In the genomic region with DNA sequence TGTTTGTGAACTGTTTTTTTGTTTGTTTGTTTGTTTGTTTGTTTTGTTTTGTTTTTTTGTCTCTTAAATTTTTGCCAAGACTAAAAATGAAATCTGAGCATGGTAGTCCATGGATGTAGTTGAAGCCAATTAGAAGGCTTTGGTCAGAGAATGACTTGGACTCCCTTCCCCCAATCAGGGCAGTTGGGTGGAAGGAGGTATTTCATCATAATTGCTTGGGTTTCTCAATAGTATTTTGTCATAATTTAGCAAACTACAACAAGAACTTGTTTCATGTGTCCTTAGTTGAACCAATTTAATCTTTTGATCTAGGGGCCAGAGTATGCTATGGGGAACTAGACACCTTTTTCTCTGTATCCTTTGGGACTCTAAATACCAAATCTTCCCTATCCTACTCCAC, we compare ENCODE assay signal across 33 mouse cellular contexts. TPM values are rescaled to one million over a fixed set of nuclear protein-coding genes. Genes with fewer than 3 reads are reported as not detected.
DNase-seq lines count a peak whose midpoint lies in the region; ATAC-seq and TF ChIP-seq lines count a peak whose summit lies in the region.
"Had no signal": no experiment of that assay in that cellular context is flagged by ENCODE, and none has a peak within 500 bp of the region (broad histone marks: within the 10 kb centered on the region; RNA-seq: fewer than 3 reads in every experiment).

No protein-coding gene starts in this region.

- peaks cover 13% of the 10 kb centered on the region for H3K36me3 ChIP-seq in liver, adult 2 months (ENCODE audit: control insufficient read depth, insufficient read depth, low read length)
- H3K36me3 ChIP-seq in liver, embryonic 12.5 days, result no peaks in the 10 kb centered on the region
- H3K36me3 ChIP-seq: embryonic facial prominence, embryonic 13.5 days; embryonic facial prominence, embryonic 15.5 days; G1E had no signal

- H3K9ac ChIP-seq in liver, adult 2 months (ENCODE audit: low read depth, low read length), result no peak overlapping the region
- no peak overlapping the region for H3K9ac ChIP-seq in liver, embryonic 12.5 days
- H3K9ac ChIP-seq: embryonic facial prominence, embryonic 13.5 days; embryonic facial prominence, embryonic 15.5 days had no signal

- H3K27ac ChIP-seq in liver, adult 2 months (replicated peaks; ENCODE audit: insufficient read depth, low read depth, low read length), result peak overlapping the region; percentile 95
- no peak overlapping the region for H3K27ac ChIP-seq in liver, embryonic 12.5 days
- H3K27ac ChIP-seq in brown adipose tissue, adult 24 weeks (replicated peaks; ENCODE audit: low read depth, low read length), result peak overlapping the region; percentile 46; the same call in 1 of the 2 replicates
- H3K27ac ChIP-seq: embryonic facial prominence, embryonic 13.5 days; embryonic facial prominence, embryonic 15.5 days had no signal

- no peak for ATAC-seq in liver, embryonic 12.5 days
- ATAC-seq in megakaryocyte progenitor cell, adult 5-6 weeks (replicated peaks; ENCODE audit: poor library complexity), result peak; percentile 72
- ATAC-seq: activated CD4-positive, CD25-positive, alpha-beta regulatory T cell, adult 4 months; CD4-positive, CD25-positive, alpha-beta regulatory T cell, adult 4 months; forebrain, embryonic 14.5 days; forebrain, embryonic 16.5 days; Patski had no signal

- H3K9me3 ChIP-seq in liver, embryonic 12.5 days (replicated peaks), result no peaks in the 10 kb centered on the region
- H3K9me3 ChIP-seq: embryonic facial prominence, embryonic 13.5 days; embryonic facial prominence, embryonic 15.5 days; G1E had no signal

- TF ChIP-seq CTCF in liver, adult 2 months (IDR thresholded peaks at IDR 0.05; ENCODE audit: low read depth, low read length), result no peak

- no peak overlapping the region for H3K4me3 ChIP-seq in liver, adult 2 months (ENCODE audit: insufficient read depth, low read depth, low read length)
- H3K4me3 ChIP-seq in liver, embryonic 12.5 days, result no peak overlapping the region
- H3K4me3 ChIP-seq in brown adipose tissue, adult 24 weeks (ENCODE audit: insufficient read depth, low read depth, low read length), result no peak overlapping the region
- H3K4me3 ChIP-seq: embryonic facial prominence, embryonic 13.5 days; embryonic facial prominence, embryonic 15.5 days; erythroblast, embryonic 14.5 days had no signal

- peak; percentile 97 for DNase-seq in liver, adult 2 months (ENCODE audit: extremely low read depth, low read depth, low spot score)
- DNase-seq in gonadal fat pad, adult 2 months (ENCODE audit: low read depth), result peak; percentile 1
- no peak for DNase-seq in heart, adult 8-10 months (ENCODE audit: low spot score)
- DNase-seq in gastrocnemius, postnatal 4 days (ENCODE audit: low spot score in 2 of 2), result no peak
- no peak for DNase-seq in lung, postnatal 10 days
- DNase-seq: adrenal gland, postnatal 10 days; adrenal gland, postnatal 36 days; B cell, adult 2 months; cerebellum, adult 11 months; cerebellum, adult 18-20 months; cerebellum, adult 8-10 months; cerebellum, adult 9-11 months; cerebellum, postnatal 14 days; cerebellum, postnatal 36 days; embryo, embryonic 11 days had no signal

- no peaks in the 10 kb centered on the region for H3K27me3 ChIP-seq in liver, adult 2 months (ENCODE audit: control insufficient read depth, insufficient read depth, low read length)
- H3K27me3 ChIP-seq in liver, embryonic 12.5 days (replicated peaks), result no peaks in the 10 kb centered on the region
- H3K27me3 ChIP-seq: CH12.LX; embryonic facial prominence, embryonic 13.5 days; embryonic facial prominence, embryonic 15.5 days; Patski had no signal

- H3K4me1 ChIP-seq in liver, adult 2 months (ENCODE audit: control insufficient read depth, insufficient read depth, low read length), result peaks cover 3% of the 10 kb centered on the region
- H3K4me1 ChIP-seq in liver, embryonic 12.5 days, result no peaks in the 10 kb centered on the region
- H3K4me1 ChIP-seq in brown adipose tissue, adult 24 weeks (ENCODE audit: control insufficient read depth, insufficient read depth, insufficient read length, low read length), result no peaks in the 10 kb centered on the region
- H3K4me1 ChIP-seq: embryonic facial prominence, embryonic 13.5 days; embryonic facial prominence, embryonic 15.5 days had no signal

- no peak overlapping the region for H3K4me2 ChIP-seq in liver, embryonic 12.5 days
- H3K4me2 ChIP-seq: embryonic facial prominence, embryonic 13.5 days; embryonic facial prominence, embryonic 15.5 days had no signal

- no peaks in the 10 kb centered on the region for H3K79me2 ChIP-seq in liver, adult 2 months (ENCODE audit: control insufficient read depth, insufficient read depth, low read length)

- no peak for TF ChIP-seq POLR2A in liver, adult 2 months (IDR thresholded peaks at IDR 0.05; ENCODE audit: extremely low read depth, insufficient read depth, low read length)

RNA-seq across cellular contexts. Expression of a gene that starts 4.4 kb away (rescaled TPM):
- 3,491 and 9,418 TPM in 2 replicates for total RNA-seq in liver, adult 2 months (2014; rRNA removed)
- 796 and 1,349 TPM in 2 replicates for polyA plus RNA-seq in liver, adult 2 months (2012; rRNA removed)
- not detected in 2 replicates for polyA plus RNA-seq in liver, embryonic 12.5 days (2016; fragmentation: Nextera tagmentation; extraction: Ambion mirVana)
- polyA plus RNA-seq in brown adipose tissue, adult 24 weeks (2012; ENCODE audit: insufficient read depth, insufficient read length, missing spikeins), result 2.1 and 7.2 TPM in 2 replicates
- polyA plus RNA-seq in gonadal fat pad, adult 2 months (2012; rRNA removed), result 1.2 TPM in 1 of 2 replicates, not detected in the other
- total RNA-seq in megakaryocyte progenitor cell, adult 5-6 weeks (2015), result not detected in 2 replicates
- not detected in 2 replicates for total RNA-seq in megakaryocyte progenitor cell, adult 5-6 weeks (2017)
- total RNA-seq in heart, adult 8-10 months (2022), result not detected
- not detected for total RNA-seq in gastrocnemius, postnatal 4 days (2021)
- total RNA-seq: adrenal gland, postnatal 10 days; CH12.LX; common myeloid progenitor, adult 5-6 weeks; G1E had no signal
- polyA plus RNA-seq: activated CD4-positive, CD25-positive, alpha-beta regulatory T cell, adult 4 months; CD4-positive, CD25-positive, alpha-beta regulatory T cell, adult 4 months; embryonic facial prominence, embryonic 11.5 days; embryonic facial prominence, embryonic 13.5 days; embryonic facial prominence, embryonic 15.5 days; erythroblast, embryonic 14.5 days; forebrain, embryonic 11.5 days; forebrain, embryonic 14.5 days; forebrain, embryonic 16.5 days; frontal cortex, adult 2 months; G1E; Patski had no signal

RNA-seq across cellular contexts. Expression of a gene that starts 28.8 kb away (rescaled TPM):
- 305 and 383 TPM in 2 replicates for total RNA-seq in liver, adult 2 months (2014; rRNA removed)
- polyA plus RNA-seq in liver, adult 2 months (2012; rRNA removed), result 14.3 and 24.3 TPM in 2 replicates
- polyA plus RNA-seq in liver, embryonic 12.5 days (2016; fragmentation: Nextera tagmentation; extraction: Ambion mirVana), result not detected in 2 replicates
- 5.4 TPM in 1 of 2 replicates, not detected in the other for polyA plus RNA-seq in brown adipose tissue, adult 24 weeks (2012; ENCODE audit: insufficient read depth, insufficient read length, missing spikeins)
- polyA plus RNA-seq in gonadal fat pad, adult 2 months (2012; rRNA removed), result not detected in 2 replicates
- total RNA-seq in megakaryocyte progenitor cell, adult 5-6 weeks (2015), result not detected in 2 replicates
- not detected in 2 replicates for total RNA-seq in megakaryocyte progenitor cell, adult 5-6 weeks (2017)
- not detected for total RNA-seq in heart, adult 8-10 months (2022)
- not detected for total RNA-seq in gastrocnemius, postnatal 4 days (2021)
- total RNA-seq: adrenal gland, adult 18-20 months; adrenal gland, postnatal 10 days; CH12.LX; common myeloid progenitor, adult 5-6 weeks; G1E had no signal
- polyA plus RNA-seq: activated CD4-positive, CD25-positive, alpha-beta regulatory T cell, adult 4 months; CD4-positive, CD25-positive, alpha-beta regulatory T cell, adult 4 months; embryonic facial prominence, embryonic 11.5 days; embryonic facial prominence, embryonic 13.5 days; embryonic facial prominence, embryonic 15.5 days; erythroblast, embryonic 14.5 days; forebrain, embryonic 11.5 days; forebrain, embryonic 14.5 days; forebrain, embryonic 16.5 days; frontal cortex, adult 2 months; G1E; Patski had no signal

Comparison
In these comparisons a context has a peak if more than half of its experiments do, and no peak if none do; other contexts are left out.
1. DNase-seq: peak in liver, adult 2 months (single experiment) and gonadal fat pad, adult 2 months (single experiment); none in heart, adult 8-10 months (single experiment), gastrocnemius, postnatal 4 days (0 of 2) and lung, postnatal 10 days (single experiment).
2. RNA of a gene that starts 4.4 kb away (total RNA-seq): 3,491 to 9,418 TPM in liver, adult 2 months; not detected in megakaryocyte progenitor cell, adult 5-6 weeks, not detected in heart, adult 8-10 months and not detected in gastrocnemius, postnatal 4 days; every median in the first group is over 1,000 times any median in the second.
3. RNA of a gene that starts 28.8 kb away (total RNA-seq): 305 to 383 TPM in liver, adult 2 months; not detected in megakaryocyte progenitor cell, adult 5-6 weeks, not detected in heart, adult 8-10 months and not detected in gastrocnemius, postnatal 4 days; every median in the first group is over 100 times any median in the second.